Mouse (Mus musculus) stomach, embryonic 14.5 days (tissue): ENCODE results near the gene Znrf3. TPM values are rescaled to one million over a fixed set of nuclear protein-coding genes. Genes with fewer than 3 reads are reported as not detected.

Experiments
- ATAC-seq: fragments of 200-750 bp; cut with Nextera tagmentation; 2 replicates; pipeline ENCODE4 v1.8.0; 2017; ENCODE audit warnings: low read depth, moderate TSS enrichment; ENCODE audit not compliant: insufficient number of reproducible peaks, insufficient read depth, low FRiP score
- H3K27ac ChIP-seq: fragments of 300-500 bp; sonication (generic); 2 replicates; pipeline ENCODE4 v1.5.1; 2014; ENCODE audit warnings: mild to moderate bottlenecking, low read length, moderate library complexity, mixed read lengths
- H3K27me3 ChIP-seq: fragments of 300-500 bp; sonication (generic); 2 replicates; pipeline ENCODE4 v1.6.1; 2014; ENCODE audit warnings: low read length, control low read depth, mixed read lengths; ENCODE audit not compliant: control insufficient read depth, insufficient read depth
- H3K36me3 ChIP-seq: fragments of 300-500 bp; sonication (generic); 2 replicates; pipeline ENCODE4 v1.6.1; 2014; ENCODE audit warnings: mild to moderate bottlenecking, control low read depth, low read length, moderate library complexity, mixed read lengths; ENCODE audit not compliant: control insufficient read depth, insufficient read depth
- H3K4me1 ChIP-seq: fragments of 300-500 bp; sonication (generic); 2 replicates; pipeline ENCODE4 v1.6.1; 2014; ENCODE audit warnings: low read length, control low read depth, mixed read lengths; ENCODE audit not compliant: control insufficient read depth, insufficient read depth
- H3K4me2 ChIP-seq: fragments of 300-500 bp; sonication (generic); replicated peaks from 2 replicates; pipeline ENCODE4 v1.6.1; 2014; ENCODE audit warnings: low read depth, low read length, control low read depth
- H3K4me3 ChIP-seq: fragments of 300-500 bp; sonication (generic); 2 replicates; pipeline ENCODE4 v1.5.1; 2014; ENCODE audit warnings: low read depth, low read length, control low read depth
- H3K9ac ChIP-seq: fragments of 300-500 bp; sonication (generic); replicated peaks from 2 replicates; pipeline ENCODE4 v1.6.1; 2014; ENCODE audit warnings: low read depth, mild to moderate bottlenecking, control low read depth, low read length, moderate library complexity, mixed read lengths
- H3K9me3 ChIP-seq: fragments of 300-500 bp; sonication (generic); 2 replicates; pipeline ENCODE4 v1.6.1; 2016; ENCODE audit warnings: low read depth, low read length, control low read depth; ENCODE audit not compliant: control insufficient read depth
- WGBS: fragments of 180-500 bp; shearing (Covaris S2); extraction: QIAGEN DNeasy Blood & Tissue Kit; methylation state at CpG from one replicate; pipeline ENCODE4 v1.1.7; 2014; 5-methylcytosine and 5-hydroxymethylcytosine counted together
- polyA plus RNA-seq: library from polyadenylated mRNA; unstranded; fragments of >200 nt; fragmentation: Nextera tagmentation; extraction: Ambion mirVana; gene quantifications from 2 replicates; pipeline ENCODE4 v1.2.1, GENCODE M21; 2014

Gene Znrf3
- polyA plus RNA-seq, 1 experiment from 2014 or later: 19.7 TPM

GRCm38 (mm10) chr11:5450701-5451100 is 6.1 kb upstream of the Znrf3 start:
- H3K9me3 ChIP-seq: no peaks in the 10 kb centered on the region
- H3K4me1 ChIP-seq: 0 out of 2 replicates have a peak, but pooled peaks cover 5% of the 10 kb centered on the region
- H3K9ac ChIP-seq: no peak overlapping the region
- H3K4me3 ChIP-seq: no peak overlapping the region
- H3K27me3 ChIP-seq: no peaks in the 10 kb centered on the region
- no peak for ATAC-seq
- H3K4me2 ChIP-seq: no peak overlapping the region
- no peaks in the 10 kb centered on the region for H3K36me3 ChIP-seq
- no peak overlapping the region for H3K27ac ChIP-seq
- WGBS: 68% methylated on average over 4 of the region's 4 CpGs

GRCm38 (mm10) chr11:5445452-5445953 is 856 bp upstream of the Znrf3 start:
- H3K27ac ChIP-seq: peak overlapping the region; percentile 59; the same call in 1 of the 2 replicates

GRCm38 (mm10) chr11:5444234-5444598 is 431 bp downstream of the Znrf3 start:
- no peaks in the 10 kb centered on the region for H3K36me3 ChIP-seq
- H3K9me3 ChIP-seq: no peaks in the 10 kb centered on the region
- H3K4me2 ChIP-seq: peak overlapping the region; percentile 93
- H3K27ac ChIP-seq: peak overlapping the region; percentile 83
- H3K4me3 ChIP-seq: peak overlapping the region; percentile 73
- H3K4me1 ChIP-seq: peaks cover 15% of the 10 kb centered on the region
- WGBS: 0% methylated on average over 42 of the region's 57 CpGs
- peak; percentile 33; the same call in 1 of the 2 replicates for ATAC-seq
- no peaks in the 10 kb centered on the region for H3K27me3 ChIP-seq
- peak overlapping the region; percentile 75 for H3K9ac ChIP-seq

More at GRCm38 (mm10) chr11:5445452-5445953, 856 bp upstream of the Znrf3 start:
- no peaks in the 10 kb centered on the region for H3K9me3 ChIP-seq
- H3K4me2 ChIP-seq: peak overlapping the region; percentile 93
- 12% methylated on average over 11 of the region's 11 CpGs for WGBS
- peaks cover 15% of the 10 kb centered on the region for H3K4me1 ChIP-seq
- H3K27me3 ChIP-seq: no peaks in the 10 kb centered on the region
- H3K4me3 ChIP-seq: peak overlapping the region; percentile 73
- ATAC-seq: no peak
- no peaks in the 10 kb centered on the region for H3K36me3 ChIP-seq
- H3K9ac ChIP-seq: no peak overlapping the region

DNA sequence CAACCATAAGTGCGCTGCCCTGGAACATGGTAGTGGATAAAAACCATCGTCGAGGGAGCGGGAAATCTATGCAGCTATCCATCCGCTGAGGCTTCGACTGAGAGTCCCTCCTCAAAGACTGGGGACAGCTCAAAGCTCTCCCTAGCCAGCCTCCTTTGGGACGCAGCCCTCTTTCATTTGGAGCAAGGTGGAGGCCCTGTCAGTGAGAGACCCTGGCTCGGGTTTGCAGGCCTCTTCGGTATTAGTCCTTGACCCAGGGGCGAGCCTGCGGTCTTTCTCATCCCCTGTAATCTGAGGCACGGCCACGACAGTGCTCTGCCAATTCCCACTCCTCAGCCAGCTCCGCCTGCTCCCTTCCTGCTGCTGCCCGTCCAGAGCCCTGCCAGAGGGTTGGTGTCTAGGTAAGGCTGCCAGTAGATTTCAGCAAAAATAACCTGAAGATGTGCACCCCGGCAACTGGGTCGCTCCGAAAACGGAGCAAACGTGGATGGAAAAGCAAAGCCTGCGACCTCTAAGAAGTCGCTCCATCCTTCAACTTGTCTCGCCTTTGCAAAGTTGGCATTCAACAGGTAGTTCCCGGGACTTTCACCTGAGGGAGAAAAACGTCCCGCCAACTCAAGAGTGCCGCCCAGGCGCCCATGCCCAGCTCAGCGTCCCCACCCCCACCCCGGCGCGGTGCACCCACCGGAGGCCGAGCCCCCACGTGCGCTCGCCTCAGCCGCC is 975 bp downstream of the Znrf3 start:
- Histone ChIP-seq H3K4me1 (peaks cover 15% of the 10 kb centered on the region), H3K4me3 (peak overlapping the region; percentile 73), H3K9me3 (no peaks in the 10 kb centered on the region), H3K27me3 (no peaks in the 10 kb centered on the region), H3K9ac (peak overlapping the region; percentile 75), H3K27ac (peak overlapping the region; percentile 83; the same call in 1 of the 2 replicates), H3K36me3 (no peaks in the 10 kb centered on the region), H3K4me2 (peak overlapping the region; percentile 93)
- no peak for ATAC-seq
- WGBS: 1% methylated on average over 38 of the region's 38 CpGs

- Histone ChIP-seq H3K4me1 (peaks cover 15% of the 10 kb centered on the region), H3K27me3 (no peaks in the 10 kb centered on the region), H3K27ac (no peak overlapping the region; the same call in 1 of the 2 replicates), H3K9ac (0 out of 2 replicates have a peak overlapping the region, but pooled peaks have one; percentile 0), H3K4me3 (peak overlapping the region; percentile 73), H3K9me3 (no peaks in the 10 kb centered on the region), H3K4me2 (peak overlapping the region; percentile 93), H3K36me3 (no peaks in the 10 kb centered on the region)
- 15% methylated on average over 3 of the region's 3 CpGs for WGBS
- ATAC-seq: no peak
Observed at GRCm38 (mm10) chr11:5442590-5443021, 2.0 kb downstream of the Znrf3 start.

DNA sequence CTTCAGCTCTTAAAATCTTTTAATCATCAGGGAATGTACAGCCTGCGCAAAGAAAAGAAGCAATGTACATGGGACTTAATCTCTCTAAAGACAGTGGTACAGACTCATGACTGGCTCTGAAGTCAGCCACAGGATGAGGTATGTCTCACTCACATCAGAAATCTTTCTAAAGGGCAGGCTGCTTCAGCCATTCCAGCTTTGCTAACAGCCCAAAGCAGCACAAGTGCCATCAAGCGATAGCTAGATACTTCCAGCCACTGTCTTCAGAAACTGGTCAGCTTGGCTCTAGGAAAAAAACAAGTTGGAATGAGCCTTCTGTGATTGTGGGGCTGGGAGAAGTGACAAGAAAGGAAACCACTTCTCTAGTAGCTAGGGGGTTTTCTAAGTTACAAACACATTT is 7.0 kb downstream of the Znrf3 start:
- Histone ChIP-seq H3K36me3 (no peaks in the 10 kb centered on the region), H3K4me2 (no peak overlapping the region), H3K9ac (no peak overlapping the region), H3K4me3 (no peak overlapping the region), H3K4me1 (peaks cover 3% of the 10 kb centered on the region), H3K27ac (no peak overlapping the region; the same call in 1 of the 2 replicates), H3K9me3 (no peaks in the 10 kb centered on the region), H3K27me3 (no peaks in the 10 kb centered on the region)
- WGBS: 77% methylated on average over 2 of the region's 2 CpGs
- no peak for ATAC-seq

GRCm38 (mm10) chr11:5436988-5437387 is 7.7 kb downstream of the Znrf3 start:
- Histone ChIP-seq H3K27ac (no peak overlapping the region), H3K36me3 (no peaks in the 10 kb centered on the region), H3K9me3 (no peaks in the 10 kb centered on the region), H3K4me1 (no peaks in the 10 kb centered on the region; the same call in 1 of the 2 replicates), H3K4me2 (no peak overlapping the region), H3K9ac (no peak overlapping the region), H3K27me3 (no peaks in the 10 kb centered on the region), H3K4me3 (no peak overlapping the region)
- ATAC-seq: peak; percentile 42; the same call in 1 of the 2 replicates

DNA sequence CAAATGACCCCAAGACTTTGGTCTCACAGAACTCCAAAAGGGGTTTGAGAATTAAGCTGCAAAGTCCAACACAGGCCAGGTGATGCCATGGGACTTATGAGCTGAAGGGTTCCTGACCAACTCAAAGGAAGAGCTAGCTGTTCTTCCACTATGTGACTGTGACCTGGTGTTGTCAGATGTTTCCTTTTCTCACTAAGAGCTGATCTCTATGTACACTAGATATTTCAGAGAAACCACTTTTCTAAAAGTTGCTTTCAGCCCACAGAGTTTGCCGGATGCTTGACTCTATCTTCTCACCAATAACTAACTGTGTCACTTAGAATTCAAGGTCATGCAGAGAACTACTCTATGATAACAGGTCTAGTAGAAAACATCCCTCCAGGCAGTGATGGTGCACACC is 9.2 kb downstream of the Znrf3 start:
- no peak overlapping the region for H3K27ac ChIP-seq
- H3K9ac ChIP-seq: no peak overlapping the region
- ATAC-seq: no peak
- WGBS: 95% methylated on average over 1 of the region's 1 CpGs
- no peaks in the 10 kb centered on the region for H3K9me3 ChIP-seq
- no peak overlapping the region for H3K4me2 ChIP-seq
- H3K4me1 ChIP-seq: no peaks in the 10 kb centered on the region
- H3K36me3 ChIP-seq: no peaks in the 10 kb centered on the region
- no peaks in the 10 kb centered on the region for H3K27me3 ChIP-seq
- no peak overlapping the region for H3K4me3 ChIP-seq
